Comparison of ENCODE assay signal across 15 mouse cellular contexts in genomic region chr11:118896032-118896675, GRCm38 (mm10). TPM values are rescaled to one million over a fixed set of nuclear protein-coding genes. Genes with fewer than 3 reads are reported as not detected.
A peak's percentile ranks its signal among the peaks of the same experiment; 100 is the strongest.
DNase-seq lines count a peak whose midpoint lies in the region; ATAC-seq lines count a peak whose summit lies in the region.
"Had no signal": no experiment of that assay in that cellular context is flagged by ENCODE, and none has a peak within 500 bp of the region (broad histone marks: within the 10 kb centered on the region; RNA-seq: fewer than 3 reads in every experiment).

No protein-coding gene starts in this region.

- no peaks in the 10 kb centered on the region for H3K27me3 ChIP-seq in forebrain, embryonic 14.5 days (replicated peaks; ENCODE audit: control insufficient read depth, insufficient read depth, low read length)

- no peak overlapping the region for H3K4me2 ChIP-seq in forebrain, embryonic 14.5 days (ENCODE audit: low read length)
- H3K4me2 ChIP-seq: liver, embryonic 13.5 days had no signal

- peaks cover 19% of the 10 kb centered on the region for H3K4me1 ChIP-seq in forebrain, embryonic 14.5 days (ENCODE audit: control insufficient read depth, insufficient read depth, low read length)
- H3K4me1 ChIP-seq: liver, embryonic 13.5 days had no signal

- no peak overlapping the region for H3K4me3 ChIP-seq in forebrain, embryonic 14.5 days (ENCODE audit: low read depth, low read length)
- H3K4me3 ChIP-seq: heart, adult 2 months; liver, embryonic 13.5 days had no signal

- WGBS in forebrain, embryonic 14.5 days: 32% methylated on average over 16 of the region's 16 CpGs

- DNase-seq in frontal cortex, postnatal 14 days (ENCODE audit: low spot score in 2 of 2): no peak
- DNase-seq in right cerebral cortex, adult 18-20 months: peak; percentile 67
- no peak for DNase-seq in right cerebral cortex, postnatal 10 days (ENCODE audit: low spot score in 2 of 2)
- DNase-seq in forebrain, embryonic 14.5 days (ENCODE audit: low spot score): peak; percentile 52
- no peak for DNase-seq in spleen, postnatal 36 days (ENCODE audit: low spot score in 2 of 2)
- no peak for DNase-seq in Muller cell, postnatal 12 days (ENCODE audit: inconsistent ontology term)
- DNase-seq: adrenal gland, adult 8-10 months; heart, adult 2 months; kidney, adult 8-10 months; kidney, postnatal 36 days; liver, embryonic 13.5 days; thymus, postnatal 14 days had no signal

- H3K9ac ChIP-seq in forebrain, embryonic 14.5 days (ENCODE audit: low read length): no peak overlapping the region
- H3K9ac ChIP-seq: liver, embryonic 13.5 days had no signal

- no peak overlapping the region for H3K27ac ChIP-seq in forebrain, embryonic 14.5 days (ENCODE audit: low read depth, low read length)
- H3K27ac ChIP-seq: heart, adult 2 months; liver, embryonic 13.5 days; stomach, postnatal 0 days had no signal

- no peaks in the 10 kb centered on the region for H3K9me3 ChIP-seq in forebrain, embryonic 14.5 days (replicated peaks; ENCODE audit: control insufficient read depth, low read length)
- H3K9me3 ChIP-seq: liver, embryonic 13.5 days had no signal

- peak; percentile 38 for ATAC-seq in frontal cortex, adult (ENCODE audit: low TSS enrichment)
- 0 out of 2 replicates have a peak, but pooled peaks have one; percentile 23 for ATAC-seq in forebrain, embryonic 14.5 days
- ATAC-seq: CD4-positive, CD25-positive, alpha-beta regulatory T cell, adult 4 months had no signal

- no peaks in the 10 kb centered on the region for H3K36me3 ChIP-seq in forebrain, embryonic 14.5 days (ENCODE audit: control insufficient read depth, insufficient read depth, low read length)
- H3K36me3 ChIP-seq: liver, embryonic 13.5 days had no signal

RNA-seq across cellular contexts. Expression of gene Rbfox3, which starts 15.2 kb away (rescaled TPM):
- polyA plus RNA-seq in forebrain, embryonic 14.5 days (2014; fragmentation: Nextera tagmentation; extraction: Ambion mirVana): 28.2 and 32.3 TPM in 2 replicates
- polyA plus RNA-seq: CD4-positive, CD25-positive, alpha-beta regulatory T cell, adult 4 months; heart, adult 2 months had no signal

Comparison
In these comparisons a context has a peak if more than half of its experiments do, and no peak if none do; other contexts are left out.
1. DNase-seq: peak in right cerebral cortex, adult 18-20 months (single experiment) and forebrain, embryonic 14.5 days (single experiment); none in frontal cortex, postnatal 14 days (0 of 2), right cerebral cortex, postnatal 10 days (0 of 2), spleen, postnatal 36 days (0 of 2) and Muller cell, postnatal 12 days (single experiment).